Mouse (Mus musculus) WW6 (cell line): Measurements from ENCODE around the gene Pskh1.

Source experiments
- DNase-seq: peaks from one replicate; pipeline ENCODE4 v3.0.0-alpha.2; 2013; ENCODE audit warnings: low read depth, low spot score

The Pskh1 gene

DNA sequence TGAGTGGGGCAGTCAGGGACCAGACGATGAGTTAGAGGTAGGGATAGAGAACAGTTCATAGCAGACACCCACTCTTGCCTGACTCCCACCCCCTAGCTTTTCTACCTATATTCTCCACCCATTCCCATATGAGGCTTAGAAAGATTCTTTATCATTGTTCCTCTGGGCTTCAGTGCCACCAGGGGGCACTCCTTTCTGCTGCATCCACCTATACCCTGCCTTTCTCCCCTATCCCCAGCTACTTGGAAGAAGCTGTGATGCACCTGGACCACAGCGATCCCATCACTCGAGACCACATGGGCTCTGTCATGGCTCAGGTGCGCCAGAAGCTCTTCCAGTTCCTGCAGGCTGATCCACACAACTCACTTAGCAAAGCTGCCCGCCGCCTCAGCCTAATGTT, 7.8 kb upstream of the Pskh1 start:
- no peak for DNase-seq

DNA sequence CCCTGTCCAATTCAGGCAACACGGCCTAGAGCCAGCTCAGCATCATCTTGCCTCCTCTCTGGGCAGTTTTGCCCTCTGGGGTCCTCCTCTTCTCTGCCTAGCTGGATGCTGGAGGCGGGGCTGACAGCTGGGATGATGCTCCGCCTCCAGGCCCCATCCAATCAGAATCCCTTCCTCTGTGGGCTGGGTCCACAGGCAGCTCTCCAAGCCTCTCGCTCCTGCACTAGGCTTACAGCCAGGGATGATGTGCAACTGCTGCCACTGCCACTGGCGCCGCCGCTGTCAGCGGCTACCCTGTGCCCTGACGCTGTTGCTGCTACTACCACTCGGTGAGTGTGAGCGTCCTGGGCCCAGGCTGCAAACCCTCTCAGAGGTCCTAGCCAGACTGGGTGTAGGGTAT, 6.9 kb upstream of the Pskh1 start, which contains the start of gene Nrn1l:
TSS of gene Nrn1l (plus strand) at position 229 of the 400 bp plus-strand sequence.
- peak; percentile 76 for DNase-seq

DNA sequence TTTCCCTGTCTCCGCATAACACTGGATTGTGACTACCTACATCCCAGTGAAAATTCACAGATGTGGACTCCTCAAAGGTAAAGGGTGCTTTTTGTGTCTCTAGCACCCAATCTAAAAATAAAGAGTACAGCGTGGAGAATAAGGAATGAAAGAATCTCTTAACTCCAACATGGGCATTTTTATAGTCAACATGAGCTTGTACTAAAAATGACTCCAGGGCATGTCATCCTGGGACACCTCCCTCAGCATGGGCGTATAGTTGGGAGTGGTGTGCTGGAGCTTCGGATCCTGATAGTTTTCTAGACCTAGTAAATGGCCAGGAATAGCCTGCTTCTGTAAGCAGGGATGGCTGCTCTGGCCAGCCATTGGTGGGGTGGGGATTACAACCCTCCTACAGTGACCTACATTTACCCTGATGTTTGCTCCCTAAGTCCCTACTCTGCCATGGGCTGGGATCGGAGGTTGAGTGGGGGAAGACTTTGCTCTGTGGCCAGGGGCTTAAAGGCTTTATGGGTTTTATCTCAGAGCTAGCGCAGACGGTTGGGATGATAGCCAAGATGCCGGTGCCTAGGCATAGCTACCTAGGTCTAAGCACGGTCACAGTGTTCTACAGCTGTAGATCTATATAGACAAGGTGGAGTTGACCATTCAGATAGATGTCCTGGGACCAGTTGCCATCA, 2.3 kb upstream of the Pskh1 start:
- no peak for DNase-seq

DNA sequence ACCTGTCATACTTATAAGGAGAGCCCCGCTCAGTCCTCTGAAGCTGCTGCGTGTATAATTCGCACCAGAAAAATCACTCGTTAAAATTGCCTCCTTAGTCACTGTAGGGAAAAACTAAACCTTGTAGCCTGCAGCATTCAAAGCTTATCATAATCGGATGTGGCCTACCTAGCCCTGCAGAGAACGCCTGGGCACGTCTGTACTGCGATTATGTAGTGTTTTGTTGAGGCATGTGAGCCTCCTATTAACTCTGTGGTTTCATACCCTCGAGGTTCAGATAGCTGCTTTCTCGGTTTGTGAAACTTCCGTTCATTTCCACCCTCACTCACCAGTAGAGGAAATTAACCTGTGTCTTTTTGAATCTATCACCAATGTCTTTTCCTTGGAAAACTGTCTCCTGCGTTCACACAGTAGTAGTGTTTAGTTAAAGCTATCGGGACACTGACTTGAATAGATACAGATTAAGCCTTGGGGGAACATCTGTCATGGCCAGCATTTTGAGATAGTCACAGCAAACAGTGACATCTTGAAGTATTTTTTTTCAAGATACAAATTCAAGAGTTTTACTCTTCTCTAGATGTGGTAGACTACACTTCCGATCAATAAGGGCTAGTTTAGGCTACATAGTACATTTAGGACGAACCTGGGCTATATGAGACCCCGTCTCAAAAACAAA, 838 bp downstream of the Pskh1 start:
- no peak for DNase-seq

DNA sequence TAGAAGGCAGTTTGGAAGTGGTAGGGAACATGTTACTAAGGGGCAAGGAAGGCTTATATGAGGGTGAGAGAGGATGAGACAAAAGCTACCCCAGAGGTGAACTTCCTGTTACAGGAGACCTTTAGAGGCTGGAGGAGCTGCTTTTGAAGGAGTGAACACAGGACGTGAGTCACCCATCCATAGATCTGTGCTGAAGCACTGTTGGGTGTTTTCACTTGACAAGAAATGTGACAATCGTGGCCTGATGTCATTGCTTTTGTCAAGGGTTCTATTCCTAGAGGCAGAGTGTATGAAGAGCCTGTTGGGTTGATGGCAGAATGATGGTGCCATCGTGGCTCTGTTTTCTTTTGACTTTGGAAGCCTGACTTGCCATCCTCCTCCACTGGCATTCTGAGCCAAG, 19.1 kb downstream of the Pskh1 start:
- no peak for DNase-seq

DNA sequence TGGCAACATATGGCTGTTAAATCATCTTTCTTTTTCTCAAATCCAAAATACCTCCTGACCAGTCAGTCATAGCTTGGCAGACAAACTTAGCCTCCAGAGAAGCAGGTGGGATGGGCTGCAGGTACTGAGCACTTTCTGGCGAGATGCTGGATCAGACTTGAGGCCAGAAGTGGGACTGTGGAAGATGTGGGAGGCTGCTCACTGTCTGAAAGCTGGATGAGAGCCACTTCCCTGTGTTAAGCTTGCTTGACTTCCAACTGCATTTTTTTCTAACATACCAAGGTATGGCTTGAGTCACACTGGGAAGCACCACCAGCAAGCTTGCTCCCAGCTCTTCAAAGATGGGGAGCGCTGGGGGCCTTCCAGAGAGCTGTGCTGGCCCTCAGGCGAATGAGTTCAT, 24.9 kb downstream of the Pskh1 start:
- no peak for DNase-seq

DNA sequence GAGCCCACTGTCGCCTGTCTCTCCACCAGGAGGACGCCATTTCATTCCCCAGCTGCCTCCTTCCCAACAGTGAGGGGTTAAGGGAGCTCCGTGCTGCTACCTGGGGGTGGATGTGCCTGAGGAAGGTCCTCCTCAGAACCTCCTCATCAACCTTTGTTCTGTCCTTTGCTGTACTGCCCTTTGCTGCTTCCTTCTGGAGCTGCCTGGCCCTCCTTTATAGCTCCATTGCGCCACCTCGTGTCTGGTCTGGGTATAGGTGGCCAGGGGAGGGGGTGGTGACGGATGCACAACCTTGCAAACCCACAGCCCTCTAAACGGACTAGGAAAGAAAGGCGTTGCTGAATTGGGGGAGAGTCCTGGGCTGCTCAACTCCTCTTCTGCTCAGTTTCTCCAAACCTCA, 30.4 kb downstream of the Pskh1 start:
- peak; percentile 65 for DNase-seq

DNA sequence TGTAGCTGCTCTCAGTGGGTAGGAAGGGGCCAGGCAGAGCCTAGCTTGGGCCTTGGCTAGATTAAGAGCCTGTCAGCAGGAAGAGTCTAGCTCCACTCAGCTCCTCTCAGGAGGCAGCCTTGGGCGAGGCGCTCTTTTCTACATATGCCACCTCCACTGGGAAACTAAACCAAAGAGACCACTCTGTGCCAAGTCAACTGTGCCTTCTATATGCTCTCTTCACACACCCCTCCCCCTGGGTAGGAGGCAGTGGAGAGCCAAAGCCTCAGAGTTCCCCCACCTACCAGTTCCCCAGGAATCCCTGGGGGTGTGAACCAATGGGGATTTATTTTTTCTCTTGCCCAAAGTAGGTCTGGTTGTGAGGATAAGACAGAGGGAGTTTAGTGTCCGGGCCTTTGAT, 31.0 kb downstream of the Pskh1 start:
- DNase-seq = no peak

DNA sequence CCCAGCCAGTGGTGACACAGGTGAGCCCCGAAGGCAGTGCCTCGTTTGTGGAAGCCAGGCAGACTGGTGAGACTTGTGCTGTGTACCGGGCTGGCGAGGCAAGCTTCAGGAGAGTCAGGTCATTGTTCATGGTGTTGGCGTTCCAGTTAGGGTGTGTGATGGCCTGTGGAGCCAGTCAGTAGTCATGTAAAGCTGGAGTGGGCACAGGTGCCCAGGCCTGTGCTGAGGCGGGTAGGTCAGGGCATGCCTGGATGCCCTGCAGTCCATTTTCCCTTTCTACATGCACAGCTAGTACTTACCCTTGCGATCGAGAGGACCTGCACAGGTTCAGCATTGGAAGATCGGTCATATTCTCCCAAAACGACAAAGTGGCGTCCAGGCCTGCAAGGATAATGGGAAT, 32.3 kb downstream of the Pskh1 start:
- DNase-seq = no peak

DNA sequence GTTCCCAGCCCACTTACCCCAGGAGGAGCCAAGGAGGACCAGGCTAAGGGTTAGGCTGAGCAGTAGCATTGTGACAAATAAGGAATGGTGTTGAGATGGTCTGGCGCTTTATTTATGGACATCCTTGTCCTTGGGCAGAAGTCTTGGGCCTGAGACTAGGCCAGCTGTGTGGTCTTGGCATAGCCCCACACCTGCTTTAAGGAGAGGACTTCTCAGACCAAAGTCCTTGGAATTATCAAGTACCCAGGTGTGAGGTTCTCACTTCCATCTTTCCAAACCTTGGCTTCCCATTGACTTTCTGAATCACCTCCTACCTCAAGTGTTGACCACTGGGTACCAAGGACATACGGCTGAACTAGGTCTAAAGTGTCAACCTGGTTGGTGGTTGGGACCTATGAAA, 33.5 kb downstream of the Pskh1 start, which contains the start of gene Ctrl:
TSS of gene Ctrl (minus strand) at position 101 of the 400 bp plus-strand sequence.
- DNase-seq = no peak

DNA sequence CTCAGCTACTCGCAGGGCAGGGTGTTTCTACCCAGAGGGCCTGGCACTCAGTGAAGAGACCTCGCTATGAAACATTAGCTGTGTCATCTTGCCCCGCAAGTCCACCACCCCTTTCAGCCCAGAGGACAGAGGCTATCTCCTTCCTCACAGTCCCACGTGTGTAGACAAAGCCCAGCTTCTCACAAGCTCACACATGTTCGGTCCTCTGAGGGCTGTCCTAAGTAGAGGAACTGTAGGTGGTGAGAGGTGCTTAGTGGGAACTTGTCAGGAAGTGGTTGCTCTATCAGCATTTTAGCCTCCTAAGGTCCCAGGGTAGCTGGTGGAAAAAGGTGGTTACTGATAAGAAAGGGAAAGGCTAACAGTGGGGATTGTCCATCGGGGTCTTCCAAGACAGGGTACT, 34.9 kb downstream of the Pskh1 start:
- DNase-seq = no peak

DNA sequence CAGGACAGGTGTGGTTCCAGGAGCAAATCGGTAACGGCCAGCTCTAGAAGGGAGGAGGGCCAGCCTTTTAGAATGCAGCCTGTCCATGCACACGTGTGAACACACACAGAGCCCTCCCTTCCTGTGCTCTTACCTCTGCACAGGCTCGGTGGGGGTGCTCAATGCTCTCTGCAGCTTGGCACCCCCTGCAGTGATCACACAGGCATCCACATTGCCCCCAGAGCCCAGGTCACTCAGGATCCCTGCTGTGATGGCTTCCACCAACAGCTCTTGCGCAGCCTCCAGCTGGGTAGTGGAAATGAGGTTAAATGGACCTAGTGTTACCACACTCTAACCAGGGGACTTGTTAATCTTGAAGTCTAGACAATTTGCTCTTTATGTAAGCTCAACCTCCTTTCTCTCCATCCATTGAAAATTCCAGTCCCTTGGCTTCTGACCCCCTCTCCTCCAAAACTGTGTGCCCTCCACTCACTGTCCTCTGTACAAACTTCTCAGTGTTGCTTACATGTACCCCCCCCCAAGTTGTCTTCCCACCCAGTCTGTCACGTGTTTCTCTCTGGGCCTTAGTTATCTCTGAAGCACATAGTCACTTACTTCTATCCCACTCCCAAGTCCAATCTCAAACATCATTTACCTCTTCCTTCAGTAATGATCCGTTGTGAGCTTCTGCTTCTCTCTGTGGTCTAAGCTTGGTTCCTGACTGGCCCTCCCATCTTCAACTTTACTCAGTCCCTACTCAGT, 35.8 kb downstream of the Pskh1 start:
- DNase-seq = no peak

DNA sequence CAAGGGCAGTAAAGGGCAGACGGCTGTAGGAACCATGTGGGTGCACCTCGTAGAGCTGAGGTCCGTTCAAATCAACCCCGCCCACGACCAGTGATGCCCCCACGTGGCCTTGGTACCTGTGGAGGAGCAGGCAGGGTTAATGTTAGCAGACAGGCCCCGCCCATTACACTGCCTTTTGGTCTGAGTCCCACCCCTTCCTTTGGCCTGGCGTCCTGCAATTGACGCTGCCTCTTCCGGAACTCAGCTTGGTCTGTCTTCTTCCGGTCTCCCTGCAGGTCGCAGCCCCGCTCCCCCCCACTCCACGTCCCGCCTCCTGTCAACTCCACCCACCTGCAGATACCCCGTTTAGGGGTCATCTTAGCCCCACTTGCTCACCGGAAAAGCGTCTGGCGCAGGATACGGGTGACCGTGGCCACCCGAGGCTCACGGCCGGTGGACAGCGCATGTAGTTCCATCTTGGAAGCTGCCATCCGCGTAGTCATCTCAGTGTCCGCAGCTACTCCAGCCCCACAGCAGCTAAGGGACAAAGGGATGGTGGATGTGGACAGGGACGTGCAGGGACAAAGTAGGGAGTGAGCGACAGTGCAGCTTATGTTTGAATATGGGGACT, 36.7 kb downstream of the Pskh1 start:
- peak; percentile 83 for DNase-seq

DNA sequence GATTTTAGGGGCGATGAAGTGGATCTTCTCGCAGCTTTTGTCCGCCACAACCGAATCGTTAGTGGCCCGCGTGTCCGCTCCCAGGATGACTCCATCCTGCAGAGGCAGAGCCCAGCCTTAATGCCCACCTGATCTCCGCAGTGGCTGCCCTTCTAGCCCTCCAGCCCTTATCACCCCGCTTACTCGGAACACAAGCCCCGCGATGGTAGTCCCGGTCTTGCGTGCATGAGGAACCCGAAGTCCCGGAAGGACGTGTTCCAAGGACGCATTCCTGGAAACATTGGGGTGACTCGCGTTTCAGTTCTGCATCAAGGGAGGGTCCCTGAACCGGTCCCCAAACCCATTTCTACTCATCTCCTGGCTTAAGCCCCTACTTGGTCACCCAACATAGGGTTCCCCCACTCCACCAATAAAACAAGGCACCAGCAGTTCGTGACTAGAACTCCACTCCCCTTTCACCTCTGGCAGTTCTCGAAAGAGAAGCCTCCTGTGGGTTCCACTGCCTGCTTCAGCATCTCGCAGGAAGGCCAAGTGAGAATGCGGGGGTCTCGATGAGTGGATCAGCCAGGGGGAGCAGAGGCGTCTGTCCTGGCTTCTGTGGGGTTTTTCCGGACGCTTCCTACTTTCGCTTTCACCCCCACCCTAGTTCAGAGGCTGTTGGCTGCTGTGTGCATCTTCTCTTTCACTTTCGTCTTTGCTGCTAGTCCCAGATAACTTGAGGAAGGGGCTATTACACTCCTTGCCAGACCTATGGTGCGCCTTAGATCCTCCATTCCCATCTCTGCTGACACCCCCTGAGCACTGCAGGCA, 37.5 kb downstream of the Pskh1 start:
- no peak for DNase-seq

DNA sequence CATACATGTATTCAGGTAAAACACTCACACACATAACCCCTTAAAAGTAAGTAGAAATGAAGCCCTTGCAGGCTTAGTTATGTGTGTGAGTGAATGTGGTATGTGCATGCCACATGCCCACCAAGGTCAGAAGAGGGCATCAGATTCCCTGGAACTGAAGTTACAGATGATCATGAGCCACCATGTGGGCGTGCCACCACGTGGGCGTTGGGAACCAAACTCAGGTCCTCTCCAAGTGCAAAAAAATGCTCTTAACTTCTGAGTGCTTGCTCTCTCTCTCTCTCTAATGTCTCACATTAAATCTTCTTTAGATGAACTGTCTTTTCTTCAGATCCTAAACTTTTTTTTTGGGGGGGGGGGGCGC, 38.0 kb downstream of the Pskh1 start, which contains the start of gene Psmb10:
TSS of gene Psmb10 (minus strand) at position 139 of the 364 bp plus-strand sequence.
- DNase-seq = no peak

DNA sequence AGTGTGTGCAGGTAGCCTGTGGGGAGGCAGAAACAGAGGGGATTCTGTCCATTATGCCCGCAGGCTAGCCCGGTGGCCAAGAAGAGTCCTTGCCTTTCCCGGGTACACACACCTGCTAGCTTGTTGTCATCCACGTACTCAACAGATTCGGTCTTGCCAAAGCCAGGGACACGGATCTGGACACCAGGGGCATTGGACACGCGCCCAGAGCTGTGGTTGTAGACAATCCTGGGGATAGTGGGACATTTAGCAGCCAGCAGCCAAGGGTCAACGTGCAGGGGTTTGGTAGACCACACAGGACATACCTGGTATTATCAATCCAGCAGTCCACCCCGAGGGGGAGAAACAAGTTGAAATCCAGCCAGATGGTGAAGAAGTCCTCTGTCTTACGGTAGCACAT, 41.8 kb downstream of the Pskh1 start:
- no peak for DNase-seq

DNA sequence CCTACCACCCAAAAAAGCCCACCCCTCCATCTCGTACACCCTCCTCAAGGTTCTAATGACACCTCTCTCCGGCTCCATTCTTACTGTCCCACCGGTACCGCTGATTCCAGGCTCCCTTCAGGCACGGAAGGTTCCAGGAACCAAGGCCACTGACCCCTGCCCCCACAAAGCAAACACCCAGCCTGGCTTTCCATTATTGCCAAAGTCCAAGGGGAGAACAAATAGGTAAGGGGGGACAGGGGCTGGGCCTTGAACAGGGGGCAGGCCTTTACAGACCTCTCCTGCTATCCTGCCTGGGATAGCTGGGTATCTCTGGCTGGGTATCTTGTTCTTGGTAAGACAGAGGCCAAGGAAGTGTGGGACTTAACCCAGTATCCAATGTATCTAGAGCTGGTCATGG, 42.3 kb downstream of the Pskh1 start:
- no peak for DNase-seq

DNA sequence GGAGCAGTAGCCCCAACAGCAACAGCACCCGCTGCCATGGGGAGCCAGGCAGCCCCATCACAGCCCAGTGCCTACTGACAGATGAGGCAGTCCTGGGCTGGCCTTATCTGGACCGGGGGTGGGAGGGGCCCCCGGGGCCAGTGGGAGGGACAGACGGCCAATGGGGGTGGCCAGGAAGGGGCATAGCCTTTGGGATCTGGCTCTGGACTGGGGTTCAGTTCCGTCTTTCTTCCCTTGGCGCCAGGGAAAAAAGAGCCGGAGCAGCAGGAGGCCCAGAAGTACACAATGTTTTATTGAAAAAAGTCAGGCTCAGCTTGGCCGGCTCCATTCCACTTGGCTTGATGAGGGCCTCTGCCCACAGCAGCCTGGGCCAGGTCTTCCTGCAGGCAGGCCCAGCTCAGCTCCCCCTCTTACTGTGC, 43.1 kb downstream of the Pskh1 start, which contains the start of gene Lcat:
TSS of gene Lcat (minus strand) at position 62 of the 419 bp plus-strand sequence.
- no peak for DNase-seq

DNA sequence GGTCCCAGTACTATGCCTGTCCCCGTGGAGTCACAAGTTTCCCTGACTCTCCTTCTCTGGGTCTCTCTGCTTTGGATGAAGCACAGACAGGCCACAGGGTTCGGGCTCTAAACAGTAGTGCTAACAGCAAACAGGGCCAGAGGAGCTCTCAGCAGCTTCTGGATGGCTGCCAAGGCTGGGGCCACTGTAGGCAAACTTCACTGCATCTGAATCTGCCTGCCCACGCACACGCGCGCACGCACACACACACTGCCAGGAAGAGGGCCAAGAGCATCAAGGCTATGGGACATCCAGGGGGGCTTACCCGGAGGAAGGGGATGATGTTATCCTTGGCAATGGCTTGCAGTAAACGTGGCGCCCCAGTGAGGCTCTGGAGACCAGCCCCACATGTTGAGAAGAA, 49.1 kb downstream of the Pskh1 start:
- DNase-seq = no peak

DNA sequence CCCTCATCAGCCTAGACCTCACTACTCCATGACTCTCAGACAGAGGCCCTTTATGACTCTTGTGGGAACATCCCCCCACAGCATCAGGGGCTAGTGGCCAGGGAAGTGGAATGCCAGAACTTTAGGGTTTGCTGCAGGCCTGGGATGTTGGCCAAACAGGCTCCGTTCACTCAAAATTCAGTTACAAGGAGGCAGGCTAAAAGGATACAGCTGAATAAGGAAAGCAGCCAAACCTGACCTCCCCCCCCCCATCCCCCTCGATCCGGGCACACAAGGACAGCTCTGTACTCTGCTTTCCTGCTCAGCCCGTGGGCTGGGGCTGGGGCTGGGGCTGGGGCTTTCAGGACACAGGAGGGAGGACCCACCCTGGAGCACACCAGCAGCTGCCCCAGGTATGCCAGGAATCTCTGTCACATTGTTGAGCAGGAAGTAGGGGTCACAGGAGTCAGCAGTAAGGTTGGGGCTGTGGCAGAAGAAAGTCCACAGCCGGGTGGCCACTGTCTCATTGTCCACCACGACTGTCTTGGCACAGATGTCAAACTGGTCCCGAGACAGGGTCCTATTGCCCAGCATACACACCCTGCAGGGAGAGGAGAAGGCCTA, 50.9 kb downstream of the Pskh1 start:
- DNase-seq = no peak

DNA sequence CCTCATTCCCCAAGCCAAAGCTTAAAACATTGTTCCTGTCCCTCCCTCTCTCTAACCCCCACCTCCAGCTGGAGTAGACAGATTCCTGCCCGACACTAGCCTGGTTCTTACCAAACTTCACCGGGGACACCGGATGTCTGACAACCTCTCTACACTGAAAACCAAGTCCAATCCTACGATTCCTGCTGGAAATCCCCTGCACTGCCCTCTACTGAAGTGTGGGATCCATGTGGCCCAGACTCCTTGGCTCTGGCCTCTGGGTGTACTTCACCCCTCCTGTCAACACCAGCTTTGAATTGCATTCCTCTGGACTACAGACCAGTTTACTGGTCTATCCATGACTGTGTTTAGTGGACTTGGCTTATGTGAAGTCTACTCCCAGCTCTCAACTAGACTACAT, 56.3 kb downstream of the Pskh1 start:
- DNase-seq = no peak
